Mouse (Mus musculus) cortical plate, adult 2 months (tissue): ENCODE data around the gene Tspan18.

Source experiments
- CTCF ChIP-seq: fragments of 200-500 bp; IDR thresholded peaks from 2 replicates; pipeline ENCODE4 v1.5.1; 2011; ENCODE audit warnings: mild to moderate bottlenecking, control low read depth, low read length; ENCODE audit not compliant: insufficient read depth; ENCODE audit errors: extremely low read depth
- POLR2A ChIP-seq: fragments of 200-500 bp; IDR thresholded peaks from 2 replicates; pipeline ENCODE4 v1.6.1; 2011; ENCODE audit warnings: mild to moderate bottlenecking, low read length, control low read depth; ENCODE audit not compliant: insufficient read depth; ENCODE audit errors: extremely low read depth

GRCm38 (mm10) chr2:93352915-93353685, 18.8 kb upstream of the Tspan18 start:
- TF ChIP-seq POLR2A: no peak
- TF ChIP-seq CTCF: no peak
